Mouse (Mus musculus) stomach, embryonic 15.5 days (tissue): Measurements from ENCODE around the gene Cdh12. TPM values are rescaled to one million over a fixed set of nuclear protein-coding genes. Genes with fewer than 3 reads are reported as not detected.

Experiments
- ATAC-seq: fragments of 200-750 bp; cut with Nextera tagmentation; 2 replicates; pipeline ENCODE4 v1.8.0; 2017; ENCODE audit warnings: low read depth, moderate number of reproducible peaks, moderate TSS enrichment; ENCODE audit not compliant: insufficient read depth, low FRiP score
- H3K27ac ChIP-seq: fragments of 300-500 bp; sonication (generic); 2 replicates; pipeline ENCODE4 v1.5.1; 2015; ENCODE audit warnings: mild to moderate bottlenecking, inconsistent platforms
- H3K27me3 ChIP-seq: fragments of 300-500 bp; sonication (generic); replicated peaks from 2 replicates; pipeline ENCODE4 v1.6.1; 2015; ENCODE audit warnings: inconsistent platforms
- H3K36me3 ChIP-seq: fragments of 300-500 bp; sonication (generic); 2 replicates; pipeline ENCODE4 v1.6.1; 2015; ENCODE audit warnings: inconsistent platforms
- H3K4me1 ChIP-seq: fragments of 300-500 bp; sonication (generic); 2 replicates; pipeline ENCODE4 v1.6.1; 2015; ENCODE audit warnings: inconsistent platforms
- H3K4me2 ChIP-seq: fragments of 300-500 bp; sonication (generic); 2 replicates; pipeline ENCODE4 v1.6.1; 2015; ENCODE audit warnings: mild to moderate bottlenecking, inconsistent platforms
- H3K4me3 ChIP-seq: fragments of 300-500 bp; sonication (generic); replicated peaks from 2 replicates; pipeline ENCODE4 v1.5.1; 2015; ENCODE audit warnings: inconsistent platforms
- H3K9ac ChIP-seq: fragments of 300-500 bp; sonication (generic); 2 replicates; pipeline ENCODE4 v1.6.1; 2015; ENCODE audit warnings: inconsistent platforms
- H3K9me3 ChIP-seq: fragments of 300-500 bp; sonication (generic); 2 replicates; pipeline ENCODE4 v1.6.1; 2016; ENCODE audit warnings: inconsistent platforms
- WGBS: fragments of 180-500 bp; shearing (Covaris S2); methylation state at CpG from one replicate; pipeline ENCODE4 v1.1.7; 2015; 5-methylcytosine and 5-hydroxymethylcytosine counted together
- polyA plus RNA-seq: library from polyadenylated mRNA; unstranded; fragments of >200 nt; fragmentation: Nextera tagmentation; extraction: Ambion mirVana; gene quantifications from 2 replicates; pipeline ENCODE4 v1.2.1, GENCODE M21; 2015

Gene Cdh12
- polyA plus RNA-seq, 1 experiment from 2014 or later = 0.50 TPM

DNA sequence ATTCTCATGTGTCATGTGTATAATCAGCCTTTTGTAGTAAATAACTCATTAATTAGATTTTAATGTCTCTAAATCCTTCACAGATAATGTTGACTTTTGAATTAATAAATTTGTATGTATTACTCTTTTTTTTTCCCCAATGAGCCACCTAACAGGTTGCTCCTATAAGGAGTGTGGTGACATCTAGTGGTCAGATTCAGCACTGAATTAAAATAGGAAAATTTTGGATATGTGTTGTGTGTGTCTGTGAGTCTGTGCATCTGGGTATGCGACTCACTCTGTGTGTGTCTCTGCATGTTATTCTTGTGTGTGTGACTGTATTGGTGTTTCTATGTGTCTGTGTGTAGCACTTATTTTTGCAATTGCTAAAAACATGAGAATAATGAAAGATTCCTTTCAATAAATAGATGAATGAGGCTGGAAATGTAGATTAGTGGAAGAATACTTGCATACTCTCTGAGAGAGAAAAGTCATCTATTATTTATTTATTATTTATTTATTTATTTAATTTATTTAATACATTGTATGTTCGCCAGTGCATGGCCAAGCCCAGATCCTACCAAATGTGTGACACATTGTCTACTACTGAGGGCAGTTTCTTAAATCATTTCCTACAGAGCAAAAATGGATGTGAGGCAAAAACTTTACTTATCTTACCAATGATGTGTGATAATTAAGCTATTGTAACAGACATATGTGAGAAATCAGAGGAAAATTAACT, 958.4 kb downstream of the Cdh12 start:
- no peak overlapping the region for H3K9ac ChIP-seq
- no peak overlapping the region for H3K4me2 ChIP-seq
- no peaks in the 10 kb centered on the region for H3K4me1 ChIP-seq
- ATAC-seq = no peak
- no peaks in the 10 kb centered on the region for H3K36me3 ChIP-seq
- H3K27ac ChIP-seq = no peak overlapping the region
- H3K9me3 ChIP-seq = no peaks in the 10 kb centered on the region
- no peak overlapping the region for H3K4me3 ChIP-seq
- 62% methylated on average over 2 of the region's 2 CpGs for WGBS
- no peaks in the 10 kb centered on the region for H3K27me3 ChIP-seq

DNA sequence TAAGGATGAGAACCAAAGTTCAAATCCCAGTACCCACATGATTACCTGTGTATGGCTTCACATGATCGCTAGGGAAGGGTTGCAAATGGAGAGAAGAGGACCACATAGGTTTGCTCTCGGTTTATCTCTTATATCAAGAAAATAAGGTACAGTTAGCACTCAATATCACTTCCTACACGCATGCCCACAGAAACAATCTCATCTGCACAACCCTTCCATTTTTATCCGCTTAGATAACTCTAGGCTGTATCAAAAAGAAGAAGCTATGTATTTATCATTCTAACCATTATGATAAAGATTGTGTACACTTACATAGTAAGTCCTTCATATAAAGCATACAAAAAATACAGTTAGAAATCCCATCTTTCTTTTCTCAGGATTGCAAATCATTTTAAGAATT, 988.3 kb downstream of the Cdh12 start:
- WGBS = 84% methylated on average over 4 of the region's 4 CpGs
- H3K9ac ChIP-seq = no peak overlapping the region
- H3K27ac ChIP-seq = no peak overlapping the region
- H3K27me3 ChIP-seq = no peaks in the 10 kb centered on the region
- no peak overlapping the region for H3K4me3 ChIP-seq
- H3K4me2 ChIP-seq = no peak overlapping the region
- H3K9me3 ChIP-seq = no peaks in the 10 kb centered on the region
- ATAC-seq = no peak
- H3K4me1 ChIP-seq = no peaks in the 10 kb centered on the region
- H3K36me3 ChIP-seq = no peaks in the 10 kb centered on the region

GRCm38 (mm10) chr15:21437924-21438323, 988.9 kb downstream of the Cdh12 start:
- H3K4me1 ChIP-seq = no peaks in the 10 kb centered on the region
- no peak overlapping the region for H3K9ac ChIP-seq
- no peak overlapping the region for H3K4me2 ChIP-seq
- no peak overlapping the region for H3K27ac ChIP-seq
- ATAC-seq = no peak
- H3K9me3 ChIP-seq = no peaks in the 10 kb centered on the region
- H3K36me3 ChIP-seq = no peaks in the 10 kb centered on the region
- no peak overlapping the region for H3K4me3 ChIP-seq
- no peaks in the 10 kb centered on the region for H3K27me3 ChIP-seq

DNA sequence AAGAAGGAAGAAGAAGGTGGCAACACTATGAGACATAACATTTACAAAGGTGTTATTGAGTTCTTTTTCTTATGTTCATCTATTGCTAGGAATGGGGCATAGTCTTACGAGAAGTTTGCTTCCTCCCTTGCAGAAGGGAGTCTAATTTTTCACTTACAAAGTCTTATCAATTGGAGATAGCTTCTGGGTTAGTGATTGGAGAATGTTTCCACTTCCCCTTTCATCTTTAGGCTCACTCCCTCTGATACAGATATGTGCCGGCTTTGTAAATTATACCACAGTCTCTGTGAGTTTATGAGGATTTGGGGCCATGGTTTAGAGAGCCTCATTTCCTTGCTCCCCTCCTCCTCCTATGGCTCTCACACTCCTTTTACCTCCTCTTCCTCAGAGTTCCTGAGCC, 1009.0 kb downstream of the Cdh12 start:
- H3K9me3 ChIP-seq = no peaks in the 10 kb centered on the region
- H3K9ac ChIP-seq = no peak overlapping the region
- no peak overlapping the region for H3K27ac ChIP-seq
- no peak overlapping the region for H3K4me3 ChIP-seq
- no peaks in the 10 kb centered on the region for H3K27me3 ChIP-seq
- H3K36me3 ChIP-seq = no peaks in the 10 kb centered on the region
- WGBS = 54% methylated on average over 2 of the region's 2 CpGs
- no peak overlapping the region for H3K4me2 ChIP-seq
- no peaks in the 10 kb centered on the region for H3K4me1 ChIP-seq
- no peak for ATAC-seq

DNA sequence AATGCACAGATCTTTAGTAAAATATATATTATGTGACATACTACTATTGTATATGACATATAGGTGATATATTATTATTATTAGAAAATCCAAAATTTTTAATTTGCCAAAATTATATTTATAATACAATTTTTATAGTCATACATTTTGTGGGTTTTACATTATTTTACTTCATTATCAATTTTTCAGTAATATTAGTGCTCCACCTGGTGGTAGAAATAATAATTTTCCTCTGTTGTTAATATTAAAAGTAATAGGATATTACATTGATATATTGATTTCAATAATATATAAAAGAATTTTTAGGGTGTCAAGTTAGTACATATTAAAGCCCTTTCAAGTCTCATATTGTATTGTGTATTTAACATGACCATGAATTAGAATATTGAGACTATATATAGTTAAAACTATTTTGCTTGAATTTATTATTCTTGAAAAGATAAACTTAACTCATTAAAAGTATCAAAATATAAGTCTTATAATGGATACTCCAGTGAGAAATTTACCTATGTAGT, 1070.3 kb downstream of the Cdh12 start:
- H3K27me3 ChIP-seq = no peaks in the 10 kb centered on the region
- H3K4me1 ChIP-seq = no peaks in the 10 kb centered on the region
- H3K9me3 ChIP-seq = no peaks in the 10 kb centered on the region
- no peaks in the 10 kb centered on the region for H3K36me3 ChIP-seq
- H3K9ac ChIP-seq = no peak overlapping the region
- H3K4me2 ChIP-seq = no peak overlapping the region
- ATAC-seq = no peak
- H3K4me3 ChIP-seq = no peak overlapping the region
- no peak overlapping the region for H3K27ac ChIP-seq

DNA sequence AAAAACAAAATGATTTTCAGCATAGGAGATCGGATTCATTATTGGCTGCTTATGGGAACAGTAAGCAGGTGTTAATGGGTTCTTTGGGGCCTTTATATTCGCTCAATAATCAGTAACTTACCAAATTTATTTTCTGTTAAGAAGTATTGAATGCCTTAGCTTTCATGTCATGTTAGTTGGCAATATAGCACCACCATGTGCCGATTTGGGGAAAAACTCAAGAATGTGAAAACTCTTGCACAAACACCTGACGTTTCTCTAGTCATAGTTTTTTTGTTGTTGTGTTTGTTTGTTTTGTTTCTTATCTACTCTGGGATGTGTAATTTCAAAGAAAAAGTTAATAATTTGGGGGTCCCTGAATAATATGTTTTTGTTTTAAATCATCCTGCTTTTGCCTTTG, 1081.7 kb downstream of the Cdh12 start:
- no peak for ATAC-seq
- H3K4me1 ChIP-seq = no peaks in the 10 kb centered on the region
- WGBS = 66% methylated on average over 4 of the region's 4 CpGs
- H3K4me2 ChIP-seq = no peak overlapping the region
- H3K9ac ChIP-seq = no peak overlapping the region
- no peaks in the 10 kb centered on the region for H3K9me3 ChIP-seq
- no peaks in the 10 kb centered on the region for H3K27me3 ChIP-seq
- H3K36me3 ChIP-seq = no peaks in the 10 kb centered on the region
- no peak overlapping the region for H3K4me3 ChIP-seq
- H3K27ac ChIP-seq = no peak overlapping the region

DNA sequence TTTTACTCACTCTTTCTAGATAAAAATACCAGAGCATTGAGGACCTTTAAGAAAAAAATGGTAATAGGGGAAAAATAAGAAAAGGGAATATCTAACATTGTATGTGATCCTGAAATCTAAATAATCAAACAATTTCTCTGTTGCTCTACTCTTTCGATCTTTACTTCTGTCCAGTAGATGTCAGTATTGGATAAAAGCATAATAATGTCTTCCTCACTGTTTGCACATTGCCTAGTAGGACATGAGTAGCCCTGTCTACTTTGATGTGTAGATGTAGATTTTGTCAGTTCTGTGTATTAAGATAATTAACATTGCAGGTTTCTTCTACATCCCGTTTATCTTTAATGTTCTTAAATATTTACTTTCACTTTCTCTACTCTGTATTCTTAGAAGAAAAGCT, 1087.8 kb downstream of the Cdh12 start:
- Histone ChIP-seq H3K4me1 (no peaks in the 10 kb centered on the region), H3K9me3 (no peaks in the 10 kb centered on the region), H3K27me3 (no peaks in the 10 kb centered on the region), H3K9ac (no peak overlapping the region), H3K36me3 (no peaks in the 10 kb centered on the region), H3K4me2 (no peak overlapping the region), H3K27ac (no peak overlapping the region), H3K4me3 (no peak overlapping the region)
- ATAC-seq = no peak
- WGBS = 31% methylated on average over 2 of the region's 2 CpGs

DNA sequence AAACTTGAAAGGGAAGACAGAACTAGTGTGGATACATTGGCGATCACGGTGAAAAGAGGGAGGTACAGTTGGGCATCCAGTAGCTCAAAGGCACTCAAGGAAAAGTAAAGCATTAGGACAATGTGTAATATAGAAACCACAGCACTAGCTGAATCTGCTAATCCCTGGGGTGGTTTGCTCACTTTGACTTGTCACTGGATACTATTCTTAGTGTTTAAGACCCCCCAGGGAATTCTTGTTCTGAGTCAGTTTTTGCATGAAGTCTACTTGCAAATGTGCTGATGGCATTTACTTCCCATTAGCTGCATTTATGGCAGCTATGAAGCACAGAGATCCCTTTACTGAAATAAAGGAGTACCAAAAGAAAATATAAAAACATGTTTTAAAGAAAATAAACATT, 1095.7 kb downstream of the Cdh12 start:
- H3K4me3 ChIP-seq = no peak overlapping the region
- no peaks in the 10 kb centered on the region for H3K4me1 ChIP-seq
- no peak overlapping the region for H3K4me2 ChIP-seq
- no peaks in the 10 kb centered on the region for H3K27me3 ChIP-seq
- no peak for ATAC-seq
- H3K36me3 ChIP-seq = no peaks in the 10 kb centered on the region
- 86% methylated on average over 2 of the region's 2 CpGs for WGBS
- no peak overlapping the region for H3K27ac ChIP-seq
- H3K9me3 ChIP-seq = no peaks in the 10 kb centered on the region
- H3K9ac ChIP-seq = no peak overlapping the region

DNA sequence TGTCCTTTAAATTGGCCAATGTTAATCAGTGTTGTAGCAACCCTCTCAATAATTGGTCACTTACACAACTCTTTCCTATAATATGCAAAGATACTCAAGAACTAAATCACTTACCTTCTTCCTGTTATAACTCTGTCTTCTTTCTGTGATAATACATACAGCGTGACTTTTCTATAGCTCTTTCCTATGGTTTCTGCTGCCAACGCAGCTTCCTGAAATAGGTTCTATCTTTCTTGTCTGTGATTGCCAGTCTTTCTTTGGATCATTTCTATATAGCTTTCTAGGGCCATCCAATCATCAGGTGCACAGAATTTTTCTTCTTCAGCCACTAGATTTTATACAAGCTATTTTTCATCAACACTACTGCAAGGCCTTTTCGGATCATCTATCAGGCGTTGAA, 1106.9 kb downstream of the Cdh12 start:
- no peaks in the 10 kb centered on the region for H3K4me1 ChIP-seq
- 92% methylated on average over 4 of the region's 4 CpGs for WGBS
- no peak overlapping the region for H3K27ac ChIP-seq
- no peak overlapping the region for H3K9ac ChIP-seq
- H3K4me3 ChIP-seq = no peak overlapping the region
- H3K36me3 ChIP-seq = no peaks in the 10 kb centered on the region
- ATAC-seq = no peak
- H3K27me3 ChIP-seq = no peaks in the 10 kb centered on the region
- no peaks in the 10 kb centered on the region for H3K9me3 ChIP-seq
- no peak overlapping the region for H3K4me2 ChIP-seq

DNA sequence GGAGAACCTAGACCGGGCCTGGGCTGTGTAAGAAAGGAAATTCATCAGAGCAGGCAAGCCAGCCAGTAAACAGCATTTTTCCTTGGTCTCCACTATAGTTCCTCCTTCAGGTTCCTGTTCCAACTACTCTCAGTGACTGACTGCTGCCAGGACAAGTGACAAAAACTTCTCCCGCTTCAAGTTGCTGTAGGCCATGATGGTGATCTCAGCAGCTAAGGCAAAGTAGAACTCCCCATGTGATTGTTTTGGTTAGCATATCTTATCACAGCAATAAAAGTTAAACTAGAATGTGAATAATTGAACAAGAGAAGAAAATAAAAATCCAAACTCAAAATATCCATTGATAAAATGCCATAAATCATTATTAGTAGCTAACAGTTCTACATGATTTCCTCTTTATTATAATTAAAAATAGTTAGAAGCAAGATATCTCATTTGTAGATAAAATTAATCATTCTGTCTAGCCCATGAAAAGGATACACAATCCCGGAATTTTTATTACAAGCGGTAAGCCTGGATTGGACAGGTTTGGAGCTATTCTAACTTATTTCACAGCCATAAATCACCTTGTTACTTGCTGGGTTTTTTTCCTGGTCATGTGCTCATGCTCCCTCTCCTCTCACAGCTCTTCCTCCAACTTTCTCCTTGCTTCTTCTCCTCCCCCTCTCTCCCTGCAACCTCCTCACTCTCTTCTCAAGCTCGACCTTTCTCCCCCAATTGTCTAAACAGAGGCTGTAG, 1117.4 kb downstream of the Cdh12 start:
- ATAC-seq = no peak
- Histone ChIP-seq H3K4me3 (no peak overlapping the region), H3K4me1 (no peaks in the 10 kb centered on the region), H3K36me3 (no peaks in the 10 kb centered on the region), H3K27me3 (no peaks in the 10 kb centered on the region), H3K9me3 (no peaks in the 10 kb centered on the region), H3K4me2 (no peak overlapping the region), H3K27ac (no peak overlapping the region), H3K9ac (no peak overlapping the region)
- 63% methylated on average over 5 of the region's 5 CpGs for WGBS

- Histone ChIP-seq H3K9me3 (no peaks in the 10 kb centered on the region), H3K27ac (no peak overlapping the region), H3K4me3 (no peak overlapping the region), H3K4me2 (no peak overlapping the region), H3K36me3 (no peaks in the 10 kb centered on the region), H3K4me1 (no peaks in the 10 kb centered on the region), H3K9ac (no peak overlapping the region), H3K27me3 (no peaks in the 10 kb centered on the region)
- no peak for ATAC-seq
- 71% methylated on average over 4 of the region's 4 CpGs for WGBS
Observed at GRCm38 (mm10) chr15:21604510-21604909, 1155.4 kb downstream of the Cdh12 start.
